Mouse (Mus musculus): Measurements from ENCODE around the gene Gm13285.
"Not testable (repeated sequence)": the region's sequence is repeated elsewhere in the genome, so short reads cannot be mapped to it uniquely, and the experiment has no call there.

Gm13285 gene

GRCm38 (mm10) chr4:88799365-88799764 is at the start of gene Gm13285:
TSS of gene Gm13285 (plus strand) at chr4:88799665.
- not testable (repeated sequence) for DNase-seq (ENCODE audit: low read depth)

GRCm38 (mm10) chr4:88749926-88750325 is 49.5 kb upstream of the Gm13285 start:
- DNase-seq (ENCODE audit: low read depth) = no peak

DNA sequence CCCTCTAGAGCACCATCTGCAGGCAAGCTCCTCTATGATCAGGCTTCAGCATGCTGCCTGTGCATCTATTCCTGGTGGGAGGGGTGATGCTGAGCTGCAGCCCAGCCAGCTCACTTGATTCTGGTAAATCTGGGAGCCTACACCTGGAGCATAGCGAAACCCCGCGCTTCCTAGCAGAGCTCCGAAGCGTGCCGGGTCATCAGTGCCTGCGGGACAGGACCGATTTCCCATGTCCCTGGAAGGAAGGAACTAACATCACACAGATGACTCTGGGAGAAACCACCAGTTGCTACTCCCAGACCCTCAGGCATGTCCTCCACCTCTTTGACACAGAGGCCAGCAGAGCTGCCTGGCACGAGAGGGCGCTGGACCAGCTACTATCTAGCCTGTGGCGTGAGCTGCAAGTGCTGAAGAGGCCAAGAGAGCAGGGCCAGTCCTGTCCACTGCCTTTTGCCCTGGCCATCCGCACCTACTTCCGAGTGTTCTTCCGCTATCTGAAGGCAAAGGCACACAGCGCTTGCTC is 44.6 kb upstream of the Gm13285 start, which contains the start of gene Gm13271:
Gm13271 (plus strand) TSS at position 51 of the 523 bp plus-strand sequence.
- DNase-seq (ENCODE audit: low read depth) = not testable (repeated sequence)

- DNase-seq (ENCODE audit: low read depth) = peak; percentile 52
These were observed 42.6 kb upstream of the Gm13285 start for GRCm38 (mm10) chr4:88756581-88757513.

- peak; percentile 94 for DNase-seq (ENCODE audit: low read depth)
These were observed 41.8 kb upstream of the Gm13285 start for GRCm38 (mm10) chr4:88757628-88758031.

DNA sequence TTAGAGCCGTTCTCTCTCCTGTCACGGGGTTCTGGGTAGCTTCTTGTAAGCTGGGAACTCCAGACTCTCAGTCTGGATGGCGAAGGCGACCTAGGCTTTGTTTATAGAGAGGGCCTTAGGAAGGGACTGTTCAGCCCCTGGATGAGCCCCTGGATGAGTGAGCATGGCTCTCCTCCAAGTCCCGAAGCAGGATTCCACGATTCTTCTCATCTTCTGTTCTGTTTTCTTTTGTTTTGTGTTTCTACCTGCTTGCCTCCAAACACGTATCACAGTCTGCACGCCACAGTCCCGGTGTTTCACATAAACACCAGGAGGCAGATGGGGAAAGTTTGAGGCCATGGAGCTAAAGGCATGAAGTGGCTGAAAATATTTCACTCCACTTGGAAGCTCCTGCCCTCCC is 40.7 kb upstream of the Gm13285 start:
- not testable (repeated sequence) for DNase-seq (ENCODE audit: low read depth)

GRCm38 (mm10) chr4:88759610-88760268 is 39.7 kb upstream of the Gm13285 start, which contains the start of gene Gm13283:
TSS of gene Gm13283 (plus strand) at chr4:88760119.
- not testable (repeated sequence) for DNase-seq (ENCODE audit: low read depth)

- DNase-seq (ENCODE audit: low read depth) = peak; percentile 91
These were observed 39.0 kb upstream of the Gm13285 start for GRCm38 (mm10) chr4:88760431-88760830.

DNA sequence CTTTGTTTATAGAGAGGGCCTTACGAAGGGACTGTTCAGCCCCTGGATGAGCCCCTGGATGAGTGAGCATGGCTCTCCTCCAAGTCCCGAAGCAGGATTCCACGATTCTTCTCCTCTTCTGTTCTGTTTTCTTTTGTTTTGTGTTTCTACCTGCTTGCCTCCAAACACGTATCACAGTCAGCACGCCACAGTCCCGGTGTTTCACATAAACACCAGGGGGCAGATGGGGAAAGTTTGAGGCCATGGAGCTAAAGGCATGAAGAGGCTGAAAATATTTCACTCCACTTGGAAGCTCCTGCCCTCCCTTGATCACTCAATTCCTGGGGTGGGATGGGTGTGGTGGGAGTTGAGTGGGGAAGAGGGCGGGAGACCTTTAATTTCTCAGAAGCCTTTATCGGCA is 37.7 kb upstream of the Gm13285 start:
- not testable (repeated sequence) for DNase-seq (ENCODE audit: low read depth)

DNA sequence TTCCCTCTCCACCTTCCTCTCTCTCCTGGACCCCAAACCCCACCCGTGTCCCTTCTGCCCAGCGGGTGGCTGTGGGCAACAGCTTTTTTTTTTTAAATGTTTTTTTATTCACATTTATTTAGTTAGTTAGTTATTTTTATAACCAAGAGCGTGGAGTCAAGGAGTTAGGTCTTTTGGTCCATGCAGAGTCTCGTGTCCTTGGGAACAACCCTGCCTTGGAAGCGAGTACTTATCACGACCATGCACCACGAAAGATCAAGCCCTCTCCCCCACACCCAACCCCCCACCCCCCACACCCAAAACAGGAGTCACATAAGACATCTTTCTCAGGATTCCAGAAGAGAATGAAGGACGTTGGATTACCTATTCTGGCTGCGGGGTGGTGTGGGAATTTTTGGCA is 37.1 kb upstream of the Gm13285 start:
- DNase-seq (ENCODE audit: low read depth) = not testable (repeated sequence)

DNA sequence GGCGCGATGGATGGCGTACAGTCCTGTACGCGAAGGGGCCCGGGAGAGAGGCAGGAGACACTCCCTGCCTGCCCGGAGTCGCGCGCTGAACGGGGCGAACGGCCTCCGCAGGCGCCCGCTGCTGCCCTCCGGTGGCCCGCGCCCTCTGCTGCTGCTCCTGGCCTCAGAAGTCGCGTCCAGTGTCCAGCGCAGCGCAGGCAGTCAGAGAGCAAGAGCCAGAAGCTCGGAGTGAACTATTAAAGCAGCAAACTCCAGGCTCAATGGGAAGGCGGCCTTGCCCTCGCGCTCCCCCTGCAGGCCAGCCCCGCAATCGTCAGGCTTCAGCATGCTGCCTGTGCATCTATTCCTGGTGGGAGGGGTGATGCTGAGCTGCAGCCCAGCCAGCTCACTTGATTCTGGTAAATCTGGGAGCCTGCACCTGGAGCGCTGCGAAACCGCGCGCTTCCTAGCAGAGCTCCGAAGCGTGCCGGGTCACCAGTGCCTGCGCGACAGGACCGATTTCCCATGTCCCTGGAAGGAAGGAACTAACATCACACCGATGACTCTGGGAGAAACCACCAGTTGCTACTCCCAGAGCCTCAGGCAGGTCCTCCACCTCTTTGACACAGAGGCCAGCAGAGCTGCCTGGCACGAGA is 36.0 kb upstream of the Gm13285 start:
- peak; percentile 89 for DNase-seq (ENCODE audit: low read depth)

DNA sequence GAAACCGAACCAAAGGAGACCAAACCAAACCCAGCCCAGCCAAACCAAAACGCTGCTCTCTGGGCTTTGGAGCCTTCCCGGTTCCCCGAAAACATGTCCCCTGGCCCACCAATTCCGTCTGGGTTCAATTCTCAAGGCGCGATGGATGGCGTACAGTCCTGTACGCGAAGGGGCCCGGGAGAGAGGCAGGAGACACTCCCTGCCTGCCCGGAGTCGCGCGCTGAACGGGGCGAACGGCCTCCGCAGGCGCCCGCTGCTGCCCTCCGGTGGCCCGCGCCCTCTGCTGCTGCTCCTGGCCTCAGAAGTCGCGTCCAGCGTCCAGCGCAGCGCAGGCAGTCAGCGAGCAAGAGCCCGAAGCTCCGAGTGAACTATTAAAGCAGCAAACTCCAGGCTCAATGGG is 25.9 kb upstream of the Gm13285 start, which contains the start of gene Gm13290:
Gm13290 (plus strand) TSS at position 301 of the 400 bp plus-strand sequence.
- DNase-seq (ENCODE audit: low read depth) = not testable (repeated sequence)

DNA sequence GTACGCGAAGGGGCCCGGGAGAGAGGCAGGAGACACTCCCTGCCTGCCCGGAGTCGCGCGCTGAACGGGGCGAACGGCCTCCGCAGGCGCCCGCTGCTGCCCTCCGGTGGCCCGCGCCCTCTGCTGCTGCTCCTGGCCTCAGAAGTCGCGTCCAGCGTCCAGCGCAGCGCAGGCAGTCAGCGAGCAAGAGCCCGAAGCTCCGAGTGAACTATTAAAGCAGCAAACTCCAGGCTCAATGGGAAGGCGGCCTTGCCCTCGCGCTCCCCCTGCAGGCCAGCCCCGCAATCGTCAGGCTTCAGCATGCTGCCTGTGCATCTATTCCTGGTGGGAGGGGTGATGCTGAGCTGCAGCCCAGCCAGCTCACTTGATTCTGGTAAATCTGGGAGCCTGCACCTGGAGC is 22.8 kb upstream of the Gm13285 start, which contains the start of gene Gm13289:
Gm13289 (plus strand) TSS at position 301 of the 400 bp plus-strand sequence.
- not testable (repeated sequence) for DNase-seq (ENCODE audit: low read depth)

DNA sequence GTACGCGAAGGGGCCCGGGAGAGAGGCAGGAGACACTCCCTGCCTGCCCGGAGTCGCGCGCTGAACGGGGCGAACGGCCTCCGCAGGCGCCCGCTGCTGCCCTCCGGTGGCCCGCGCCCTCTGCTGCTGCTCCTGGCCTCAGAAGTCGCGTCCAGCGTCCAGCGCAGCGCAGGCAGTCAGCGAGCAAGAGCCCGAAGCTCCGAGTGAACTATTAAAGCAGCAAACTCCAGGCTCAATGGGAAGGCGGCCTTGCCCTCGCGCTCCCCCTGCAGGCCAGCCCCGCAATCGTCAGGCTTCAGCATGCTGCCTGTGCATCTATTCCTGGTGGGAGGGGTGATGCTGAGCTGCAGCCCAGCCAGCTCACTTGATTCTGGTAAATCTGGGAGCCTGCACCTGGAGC is 19.9 kb upstream of the Gm13285 start, which contains the start of gene Gm13272:
Gm13272 (plus strand) TSS at position 301 of the 400 bp plus-strand sequence.
- not testable (repeated sequence) for DNase-seq (ENCODE audit: low read depth)

DNA sequence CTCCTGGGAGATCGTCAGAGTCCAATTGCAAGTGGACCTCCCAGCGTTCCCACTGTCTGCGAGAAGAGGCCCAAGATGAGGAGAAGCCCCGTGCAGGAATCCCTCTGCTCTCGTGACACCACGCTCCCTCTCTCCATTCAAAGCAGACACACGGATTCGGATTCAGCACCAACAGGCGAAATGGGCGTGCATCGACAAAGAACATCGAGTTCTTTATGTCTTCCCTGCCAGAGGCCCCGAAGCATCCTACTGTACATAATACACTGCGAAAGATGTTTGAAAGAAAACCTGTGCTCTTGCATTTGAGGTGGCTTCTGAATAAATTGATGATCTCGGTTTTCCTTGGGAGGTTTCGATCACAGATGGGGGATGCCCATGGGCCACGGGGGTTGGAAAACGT is 19.1 kb upstream of the Gm13285 start:
- not testable (repeated sequence) for DNase-seq (ENCODE audit: low read depth)

DNA sequence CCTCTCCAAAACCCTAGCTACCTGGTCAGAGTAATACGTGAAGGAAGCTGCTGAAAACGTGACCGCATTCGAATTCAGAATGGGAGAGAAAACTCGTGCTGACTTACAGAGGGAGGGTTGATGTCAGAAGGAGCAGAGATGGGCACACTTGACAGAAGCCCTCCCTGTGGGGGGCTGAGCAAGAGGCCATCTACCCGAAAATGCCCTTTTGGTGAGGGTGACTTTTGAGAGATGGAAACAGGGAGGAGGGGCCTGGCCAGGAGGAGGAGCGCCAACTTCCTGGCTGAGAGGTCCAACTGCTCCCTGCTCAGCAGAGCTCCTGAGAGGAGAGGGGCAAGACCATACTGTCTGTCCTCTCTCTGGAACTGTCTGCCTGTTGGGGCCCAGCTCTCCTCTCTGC is 17.6 kb upstream of the Gm13285 start, which contains the start of gene Ifnz:
Ifnz (plus strand) TSS at position 301 of the 400 bp plus-strand sequence.
- not testable (repeated sequence) for DNase-seq (ENCODE audit: low read depth)

DNA sequence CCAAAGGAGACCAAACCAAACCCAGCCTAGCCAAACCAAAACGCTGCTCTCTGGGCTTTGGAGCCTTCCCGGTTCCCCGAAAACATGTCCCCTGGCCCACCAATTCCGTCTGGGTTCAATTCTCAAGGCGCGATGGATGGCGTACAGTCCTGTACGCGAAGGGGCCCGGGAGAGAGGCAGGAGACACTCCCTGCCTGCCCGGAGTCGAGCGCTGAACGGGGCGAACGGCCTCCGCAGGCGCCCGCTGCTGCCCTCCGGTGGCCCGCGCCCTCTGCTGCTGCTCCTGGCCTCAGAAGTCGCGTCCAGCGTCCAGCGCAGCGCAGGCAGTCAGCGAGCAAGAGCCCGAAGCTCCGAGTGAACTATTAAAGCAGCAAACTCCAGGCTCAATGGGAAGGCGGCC is 17.1 kb upstream of the Gm13285 start:
- not testable (repeated sequence) for DNase-seq (ENCODE audit: low read depth)

DNA sequence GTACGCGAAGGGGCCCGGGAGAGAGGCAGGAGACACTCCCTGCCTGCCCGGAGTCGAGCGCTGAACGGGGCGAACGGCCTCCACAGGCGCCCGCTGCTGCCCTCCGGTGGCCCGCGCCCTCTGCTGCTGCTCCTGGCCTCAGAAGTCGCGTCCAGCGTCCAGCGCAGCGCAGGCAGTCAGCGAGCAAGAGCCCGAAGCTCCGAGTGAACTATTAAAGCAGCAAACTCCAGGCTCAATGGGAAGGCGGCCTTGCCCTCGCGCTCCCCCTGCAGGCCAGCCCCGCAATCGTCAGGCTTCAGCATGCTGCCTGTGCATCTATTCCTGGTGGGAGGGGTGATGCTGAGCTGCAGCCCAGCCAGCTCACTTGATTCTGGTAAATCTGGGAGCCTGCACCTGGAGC is 14.1 kb upstream of the Gm13285 start, which contains the start of gene Gm13276:
Gm13276 (plus strand) TSS at position 301 of the 400 bp plus-strand sequence.
- DNase-seq (ENCODE audit: low read depth) = not testable (repeated sequence)

- not testable (repeated sequence) for DNase-seq (ENCODE audit: low read depth)
These were observed 11.1 kb upstream of the Gm13285 start, which contains the start of gene Gm13277 for GRCm38 (mm10) chr4:88788402-88788801. TSS of gene Gm13277 (plus strand) at chr4:88788632.

DNA sequence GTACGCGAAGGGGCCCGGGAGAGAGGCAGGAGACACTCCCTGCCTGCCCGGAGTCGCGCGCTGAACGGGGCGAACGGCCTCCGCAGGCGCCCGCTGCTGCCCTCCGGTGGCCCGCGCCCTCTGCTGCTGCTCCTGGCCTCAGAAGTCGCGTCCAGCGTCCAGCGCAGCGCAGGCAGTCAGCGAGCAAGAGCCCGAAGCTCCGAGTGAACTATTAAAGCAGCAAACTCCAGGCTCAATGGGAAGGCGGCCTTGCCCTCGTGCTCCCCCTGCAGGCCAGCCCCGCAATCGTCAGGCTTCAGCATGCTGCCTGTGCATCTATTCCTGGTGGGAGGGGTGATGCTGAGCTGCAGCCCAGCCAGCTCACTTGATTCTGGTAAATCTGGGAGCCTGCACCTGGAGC is 8.2 kb upstream of the Gm13285 start, which contains the start of gene Gm13278:
Gm13278 (plus strand) TSS at position 301 of the 400 bp plus-strand sequence.
- not testable (repeated sequence) for DNase-seq (ENCODE audit: low read depth)

Measured in NIH3T3 (cell line).